Mouse (Mus musculus) kidney, adult 2 months (tissue): ENCODE results near the gene Capn15. TPM values are rescaled to one million over a fixed set of nuclear protein-coding genes. Genes with fewer than 3 reads are reported as not detected.
A peak's percentile ranks its signal among the peaks of the same experiment; 100 is the strongest.

ENCODE experiments used
- DNase-seq: peaks from one replicate; pipeline ENCODE4 v3.0.0; 2021
- H3K27ac ChIP-seq: fragments of 200-500 bp; 2 replicates; pipeline ENCODE4 v1.5.1; 2012; ENCODE audit warnings: low read depth, low read length, control low read depth, inconsistent platforms; ENCODE audit not compliant: insufficient read depth
- H3K27me3 ChIP-seq: fragments of 200-500 bp; replicated peaks from 2 replicates; pipeline ENCODE4 v1.6.1; 2012; ENCODE audit warnings: mild to moderate bottlenecking, moderate library complexity, low read length, inconsistent platforms; ENCODE audit not compliant: control insufficient read depth, insufficient read depth
- H3K36me3 ChIP-seq: fragments of 200-500 bp; 2 replicates; pipeline ENCODE4 v1.6.1; 2012; ENCODE audit warnings: mild to moderate bottlenecking, moderate library complexity, low read length, inconsistent platforms; ENCODE audit not compliant: control insufficient read depth, insufficient read depth
- H3K4me1 ChIP-seq: fragments of 200-500 bp; 2 replicates; pipeline ENCODE4 v1.6.1; 2011; ENCODE audit warnings: low read length; ENCODE audit not compliant: control insufficient read depth, insufficient read depth
- H3K4me3 ChIP-seq: fragments of 200-500 bp; 2 replicates; pipeline ENCODE4 v1.5.1; 2011; ENCODE audit warnings: mild to moderate bottlenecking, low read depth, low read length, control low read depth; ENCODE audit not compliant: insufficient read depth
- CTCF ChIP-seq: fragments of 200-500 bp; conservative IDR thresholded peaks from 2 replicates; pipeline ENCODE4 v1.5.1; 2011; ENCODE audit warnings: low read depth, mild to moderate bottlenecking, control low read depth, low read length, moderate library complexity, mixed read lengths; ENCODE audit not compliant: insufficient read depth, insufficient read length
- POLR2A ChIP-seq: fragments of 200-500 bp; IDR thresholded peaks from one replicate; pipeline ENCODE4 v1.6.1; 2011; ENCODE audit warnings: low read depth, low read length, control low read depth
- WGBS: fragments of 180-500 bp; shearing (Covaris S2); methylation state at CpG from one replicate; pipeline ENCODE4 v1.1.7; 2018; 5-methylcytosine and 5-hydroxymethylcytosine counted together
- polyA plus RNA-seq: library from polyadenylated mRNA; depleted of rRNA; stranded (reverse); fragments of >200 nt; gene quantifications from 2 replicates; pipeline ENCODE4 v1.2.3, GENCODE M21; 2012

Gene Capn15
- polyA plus RNA-seq, 1 experiment: 24.0 TPM

DNA sequence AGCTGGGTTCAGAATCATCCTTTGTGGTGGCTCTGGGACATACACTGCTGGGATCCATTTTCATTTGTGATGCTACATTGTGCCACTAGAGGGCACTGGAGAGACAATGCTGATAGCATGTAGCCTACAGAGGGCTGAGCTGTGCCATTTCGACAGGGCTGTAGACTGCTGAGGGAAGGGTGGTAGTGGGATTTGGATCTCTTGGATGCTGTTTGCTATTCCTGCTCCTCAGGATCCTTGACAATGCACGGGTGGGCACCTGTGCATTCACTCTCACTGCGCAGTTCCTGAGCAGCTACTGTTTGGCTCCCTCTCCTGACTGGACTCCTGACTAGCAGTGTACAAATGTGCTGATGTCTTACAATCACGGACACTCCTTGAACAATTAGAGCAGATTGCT, 23.9 kb upstream of the Capn15 start:
- TF ChIP-seq POLR2A: no peak
- peak; percentile 87 for TF ChIP-seq CTCF
- no peak overlapping the region for H3K4me3 ChIP-seq
- peaks cover 19% of the 10 kb centered on the region; the same call in 1 of the 2 replicates for H3K4me1 ChIP-seq
- 12% methylated on average over 4 of the region's 4 CpGs for WGBS
- peaks cover 4% of the 10 kb centered on the region; the same call in 1 of the 2 replicates for H3K36me3 ChIP-seq
- peak; percentile 82 for DNase-seq
- no peaks in the 10 kb centered on the region for H3K27me3 ChIP-seq
- H3K27ac ChIP-seq: no peak overlapping the region

GRCm38 (mm10) chr17:26008787-26009186, 23.2 kb upstream of the Capn15 start:
- Histone ChIP-seq H3K4me1 (peaks cover 19% of the 10 kb centered on the region; the same call in 1 of the 2 replicates), H3K4me3 (no peak overlapping the region), H3K27ac (no peak overlapping the region), H3K36me3 (peaks cover 6% of the 10 kb centered on the region; the same call in 1 of the 2 replicates), H3K27me3 (no peaks in the 10 kb centered on the region)
- DNase-seq: no peak
- WGBS: 61% methylated on average over 7 of the region's 7 CpGs
- TF ChIP-seq CTCF (no peak), POLR2A (no peak)

GRCm38 (mm10) chr17:26008331-26008730, 22.7 kb upstream of the Capn15 start:
- TF ChIP-seq CTCF (no peak), POLR2A (no peak)
- H3K27ac ChIP-seq: no peak overlapping the region
- no peak for DNase-seq
- no peak overlapping the region for H3K4me3 ChIP-seq
- peaks cover 19% of the 10 kb centered on the region; the same call in 1 of the 2 replicates for H3K4me1 ChIP-seq
- peaks cover 3% of the 10 kb centered on the region; the same call in 1 of the 2 replicates for H3K36me3 ChIP-seq
- H3K27me3 ChIP-seq: no peaks in the 10 kb centered on the region

DNA sequence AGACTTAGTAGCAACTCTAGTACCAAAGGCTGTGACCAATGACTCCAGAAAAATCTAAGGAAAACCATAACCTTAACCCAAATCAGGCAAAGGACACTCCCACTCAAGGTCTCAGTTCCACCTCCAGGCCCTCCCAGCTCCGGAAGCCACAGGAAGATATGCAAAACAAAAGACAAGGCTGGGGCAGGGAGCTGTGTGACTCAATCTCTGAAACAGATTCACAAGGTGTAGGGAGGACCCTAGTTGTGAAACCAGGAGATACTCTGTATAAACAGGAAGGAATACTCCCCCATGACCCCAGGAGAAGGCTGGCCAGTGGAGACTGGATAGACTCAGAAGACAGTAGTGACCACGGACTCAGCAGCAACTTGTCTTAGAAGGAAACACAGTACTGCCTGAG, 22.1 kb upstream of the Capn15 start:
- Histone ChIP-seq H3K27me3 (no peaks in the 10 kb centered on the region), H3K4me1 (peaks cover 19% of the 10 kb centered on the region; the same call in 1 of the 2 replicates), H3K4me3 (no peak overlapping the region), H3K27ac (no peak overlapping the region), H3K36me3 (peaks cover 2% of the 10 kb centered on the region; the same call in 1 of the 2 replicates)
- WGBS: 32% methylated on average over 2 of the region's 2 CpGs
- TF ChIP-seq CTCF (no peak), POLR2A (no peak)
- no peak for DNase-seq

- 43% methylated on average over 10 of the region's 10 CpGs for WGBS
- TF ChIP-seq CTCF: no peak
- no peak for TF ChIP-seq POLR2A
- Histone ChIP-seq H3K4me1 (peaks cover 11% of the 10 kb centered on the region; the same call in 1 of the 2 replicates), H3K4me3 (no peak overlapping the region), H3K27ac (no peak overlapping the region), H3K36me3 (peaks cover 2% of the 10 kb centered on the region; the same call in 1 of the 2 replicates), H3K27me3 (no peaks in the 10 kb centered on the region)
- no peak for DNase-seq
Observed at GRCm38 (mm10) chr17:26005731-26006450, 20.3 kb upstream of the Capn15 start.

- Histone ChIP-seq H3K36me3 (peaks cover 2% of the 10 kb centered on the region; the same call in 1 of the 2 replicates), H3K4me1 (peaks cover 7% of the 10 kb centered on the region; the same call in 1 of the 2 replicates), H3K27ac (0 out of 2 replicates have a peak overlapping the region, but pooled peaks have one; percentile 16), H3K4me3 (no peak overlapping the region), H3K27me3 (no peaks in the 10 kb centered on the region)
- TF ChIP-seq CTCF (no peak), POLR2A (no peak)
- WGBS: 62% methylated on average over 15 of the region's 15 CpGs
- DNase-seq: peak; percentile 68
Observed at GRCm38 (mm10) chr17:26004711-26005110, 19.1 kb upstream of the Capn15 start.

DNA sequence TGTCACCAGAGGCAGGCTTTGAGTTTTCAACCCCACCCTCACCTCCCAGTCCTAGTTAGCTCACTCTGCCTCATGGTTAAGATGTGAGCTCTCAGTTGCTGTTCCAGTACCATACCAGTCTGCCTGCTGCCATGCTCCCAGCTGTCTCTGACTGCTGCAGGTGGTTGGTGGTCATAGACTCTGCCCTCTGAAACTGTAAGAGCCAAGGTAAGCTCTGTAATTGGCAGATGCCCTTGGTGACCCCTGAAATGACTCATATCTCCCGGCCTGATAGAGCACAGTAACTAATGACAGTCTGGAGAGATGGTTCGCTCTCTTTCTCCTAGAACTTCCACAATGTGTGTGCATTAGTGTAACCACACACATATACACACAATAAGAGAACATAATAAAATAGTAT, 18.3 kb upstream of the Capn15 start:
- peaks cover 2% of the 10 kb centered on the region; the same call in 1 of the 2 replicates for H3K4me1 ChIP-seq
- no peak overlapping the region for H3K27ac ChIP-seq
- no peak for TF ChIP-seq POLR2A
- TF ChIP-seq CTCF: no peak
- no peak for DNase-seq
- 73% methylated on average over 2 of the region's 2 CpGs for WGBS
- H3K36me3 ChIP-seq: peaks cover 2% of the 10 kb centered on the region; the same call in 1 of the 2 replicates
- H3K27me3 ChIP-seq: no peaks in the 10 kb centered on the region
- H3K4me3 ChIP-seq: no peak overlapping the region
